Mouse (Mus musculus): Measurements from ENCODE around the gene Ddr1.
A peak's percentile ranks its signal among the peaks of the same experiment; 100 is the strongest.

Ddr1 gene

GRCm38 (mm10) chr17:35635202-35635601, 69.2 kb downstream of the Ddr1 start:
- no peak for DNase-seq (ENCODE audit: low spot score)

- peak; percentile 74 for DNase-seq (ENCODE audit: low spot score)
Observed at GRCm38 (mm10) chr17:35633992-35634391, 70.4 kb downstream of the Ddr1 start.

All from testis, postnatal 10 days (tissue).